Mouse (Mus musculus): ENCODE results near the gene AC129217.1. TPM values are rescaled to one million over a fixed set of nuclear protein-coding genes. Genes with fewer than 3 reads are reported as not detected.
"Not testable (repeated sequence)": the region's sequence is repeated elsewhere in the genome, so short reads cannot be mapped to it uniquely, and the experiment has no call there.

The AC129217.1 gene
- total RNA-seq, 2 experiments from 2014 or later = 2.5 to 4.2 TPM

DNA sequence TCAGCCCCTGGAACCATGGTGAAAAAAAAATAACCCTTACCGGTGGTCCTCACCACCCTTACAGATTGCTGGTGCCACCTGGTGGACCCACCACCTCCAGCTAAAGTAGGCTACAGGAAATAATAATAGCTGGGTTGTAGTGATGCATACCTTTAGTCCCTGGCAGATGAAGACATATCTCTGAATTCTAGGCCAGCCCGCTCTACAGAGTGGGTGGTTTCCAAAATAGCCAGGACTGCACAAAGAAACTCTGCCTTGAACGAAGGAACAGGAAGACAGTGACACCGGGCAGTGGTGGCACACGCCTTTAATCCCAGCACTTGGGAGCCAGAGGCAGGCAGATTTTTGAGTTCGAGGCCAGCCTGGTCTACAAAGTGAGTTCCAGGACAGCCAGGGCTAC, 34.7 kb downstream of the AC129217.1 start:
- no peak for DNase-seq (ENCODE audit: low spot score)

DNA sequence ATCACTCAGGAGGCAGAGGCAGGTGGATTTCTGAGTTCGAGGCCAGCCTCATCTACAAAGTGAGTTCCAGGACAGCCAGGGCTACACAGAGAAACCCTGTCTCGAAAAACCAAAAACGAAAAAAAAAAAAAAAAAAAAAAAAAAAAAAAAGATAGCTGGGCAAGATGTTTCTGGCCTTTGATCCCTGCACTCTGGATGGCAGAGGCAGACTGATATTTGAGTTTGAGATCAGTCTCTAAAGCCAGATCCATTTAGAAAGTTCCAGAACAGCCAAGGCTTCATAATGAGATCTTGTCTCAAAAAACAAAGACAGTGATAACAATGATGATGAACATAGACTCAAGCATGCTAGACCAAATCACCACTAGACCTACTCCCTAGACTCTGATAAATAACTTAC, 40.8 kb downstream of the AC129217.1 start:
- DNase-seq (ENCODE audit: low spot score) = not testable (repeated sequence)

DNA sequence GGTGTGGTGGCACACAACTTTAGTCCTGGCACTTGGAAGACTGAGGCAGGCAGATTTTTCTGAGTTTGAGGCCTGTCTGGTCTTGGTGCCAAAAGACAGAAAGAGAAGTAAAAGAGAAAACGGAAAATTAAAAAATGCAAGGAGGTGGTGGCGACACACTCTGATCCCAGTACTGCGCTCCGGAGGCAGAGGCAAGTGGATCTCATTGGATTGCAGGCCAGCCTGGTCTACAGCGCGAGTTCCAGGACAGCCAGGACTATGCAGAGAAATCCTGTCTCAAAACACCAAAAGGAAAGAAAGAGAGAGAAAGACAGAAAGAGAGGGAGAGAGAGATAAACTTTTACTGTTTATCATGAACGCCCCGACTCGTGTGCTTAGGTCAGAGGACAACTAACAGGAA, 41.3 kb downstream of the AC129217.1 start:
- no peak for DNase-seq (ENCODE audit: low spot score)

DNA sequence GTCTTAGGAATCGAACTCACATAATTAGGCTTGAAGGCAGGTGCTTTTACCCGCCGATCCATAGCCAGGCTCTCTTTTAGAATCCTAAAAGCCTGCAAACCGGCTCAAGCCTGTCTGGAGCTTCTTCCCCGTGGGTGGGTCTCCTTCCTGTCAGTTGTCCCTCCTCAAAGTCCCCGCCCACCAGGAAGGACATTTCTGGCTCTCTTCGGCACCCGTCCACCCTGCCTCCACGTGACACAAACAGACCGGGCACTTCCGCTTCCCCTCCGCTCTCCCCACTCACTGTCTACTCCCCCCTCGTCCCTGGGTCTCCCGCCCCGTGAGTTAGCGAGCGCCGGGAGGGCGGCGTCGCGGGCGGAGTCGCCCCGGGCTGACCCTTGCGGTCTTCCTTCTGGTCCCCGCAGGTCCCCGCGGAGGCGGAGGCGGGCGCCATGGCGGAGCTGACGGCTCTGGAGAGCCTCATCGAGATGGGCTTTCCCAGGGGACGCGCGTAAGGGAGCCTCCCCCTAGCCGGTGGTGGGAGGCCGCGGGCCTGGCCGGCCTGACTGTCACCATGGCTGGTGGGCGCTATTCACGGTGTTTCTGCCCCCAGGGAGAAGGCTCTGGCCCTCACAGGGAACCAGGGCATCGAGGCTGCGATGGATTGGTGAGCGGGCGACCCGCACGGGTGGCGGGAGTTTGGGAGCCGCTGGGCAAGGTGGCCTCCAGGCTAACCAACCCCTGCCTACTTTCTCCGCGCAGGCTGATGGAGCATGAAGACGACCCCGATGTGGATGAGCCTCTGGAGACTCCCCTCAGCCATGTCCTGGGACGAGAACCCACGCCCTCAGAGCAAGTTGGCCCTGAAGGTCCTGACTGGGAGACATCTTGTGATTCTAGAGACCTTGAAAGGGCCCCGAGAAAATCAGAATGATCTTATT, 42.0 kb downstream of the AC129217.1 start, which contains the start of gene Ubxn1:
TSS of gene Ubxn1 (plus strand) at position 230 of the 920 bp plus-strand sequence.
- peak; percentile 99 for DNase-seq (ENCODE audit: low spot score)

DNA sequence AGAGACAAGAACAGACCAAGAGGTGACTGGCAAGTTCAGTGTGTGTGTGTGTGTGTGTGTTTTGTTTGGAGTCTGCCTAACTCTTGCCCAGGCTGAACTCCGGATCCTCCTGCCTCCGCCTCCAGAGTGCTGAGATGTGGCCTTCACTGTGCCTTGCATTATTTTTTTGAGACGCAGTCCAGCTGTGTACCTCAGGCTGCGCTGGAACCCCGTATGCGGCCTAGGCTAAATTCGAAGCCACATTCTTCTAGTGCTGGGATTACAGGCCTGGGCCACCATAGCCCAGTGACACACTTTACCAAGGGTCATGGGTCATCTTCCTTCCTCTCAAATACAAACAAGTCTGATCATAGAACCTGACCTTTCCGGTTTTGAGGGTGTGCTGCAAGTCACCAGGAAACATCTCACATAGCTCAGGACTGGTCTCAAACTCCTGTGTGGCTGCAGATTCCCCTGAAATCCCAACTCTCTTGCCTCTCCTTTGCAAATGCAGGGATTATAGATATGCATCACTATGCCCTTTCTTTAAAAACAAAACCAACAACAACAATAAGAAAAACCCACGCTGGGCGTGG, 42.8 kb downstream of the AC129217.1 start:
- DNase-seq (ENCODE audit: low spot score) = no peak

DNA sequence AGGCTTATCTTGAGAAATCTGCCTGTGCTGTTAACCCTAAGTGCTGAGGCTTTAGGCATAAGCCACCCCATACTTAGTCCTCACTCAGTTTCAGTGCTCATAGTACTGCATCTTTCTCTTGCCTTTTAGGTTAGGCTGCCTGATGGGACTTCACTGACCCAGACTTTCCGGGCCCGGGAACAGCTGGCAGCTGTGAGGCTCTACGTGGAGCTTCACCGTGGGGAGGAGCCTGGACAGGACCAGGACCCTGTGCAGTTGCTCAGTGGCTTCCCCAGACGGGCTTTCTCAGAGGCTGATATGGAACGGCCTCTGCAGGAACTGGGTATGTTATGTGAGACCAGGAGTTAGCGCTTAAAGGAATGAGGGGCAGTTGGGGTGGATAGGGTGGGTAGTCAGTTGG, 45.5 kb downstream of the AC129217.1 start:
- DNase-seq (ENCODE audit: low spot score) = no peak

DNA sequence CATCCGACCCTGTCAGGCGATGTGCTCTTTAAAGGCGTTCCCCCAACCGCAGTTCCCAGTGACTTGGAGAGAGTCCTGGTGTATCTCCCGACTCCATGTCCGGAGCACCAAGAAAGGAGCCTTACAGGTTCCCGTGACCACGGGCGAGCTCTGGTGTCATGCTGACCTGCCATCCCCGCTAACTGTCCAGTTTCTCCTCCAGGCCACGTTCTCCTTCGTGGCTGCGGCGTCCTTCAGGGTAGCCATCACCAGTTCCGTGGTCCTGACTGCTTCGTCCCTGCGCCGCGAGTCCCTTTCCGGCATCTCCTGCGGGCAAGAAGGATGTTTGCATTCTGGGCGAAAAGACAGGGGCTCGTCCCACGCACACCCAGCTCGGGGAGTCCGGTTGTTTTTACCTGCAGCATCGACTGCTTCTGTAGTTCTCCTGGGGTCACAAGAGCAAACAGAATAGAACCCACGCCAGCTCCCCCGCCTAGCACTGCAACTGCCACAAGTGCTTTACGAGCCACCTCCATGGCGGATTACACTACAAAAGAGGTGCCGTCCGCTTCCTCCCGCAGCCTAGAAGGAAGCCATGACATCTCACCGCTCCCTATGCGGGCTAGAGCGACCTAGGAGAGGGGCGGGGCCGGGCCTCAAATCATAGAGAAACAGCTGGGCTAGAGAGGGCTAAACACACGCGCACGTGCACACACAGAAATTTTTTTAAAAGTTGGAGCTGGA, 50.9 kb downstream of the AC129217.1 start, which contains the start of gene Uqcc3:
TSS of gene Uqcc3 (minus strand) at position 613 of the 723 bp plus-strand sequence.
- peak; percentile 91 for DNase-seq (ENCODE audit: low spot score)

DNA sequence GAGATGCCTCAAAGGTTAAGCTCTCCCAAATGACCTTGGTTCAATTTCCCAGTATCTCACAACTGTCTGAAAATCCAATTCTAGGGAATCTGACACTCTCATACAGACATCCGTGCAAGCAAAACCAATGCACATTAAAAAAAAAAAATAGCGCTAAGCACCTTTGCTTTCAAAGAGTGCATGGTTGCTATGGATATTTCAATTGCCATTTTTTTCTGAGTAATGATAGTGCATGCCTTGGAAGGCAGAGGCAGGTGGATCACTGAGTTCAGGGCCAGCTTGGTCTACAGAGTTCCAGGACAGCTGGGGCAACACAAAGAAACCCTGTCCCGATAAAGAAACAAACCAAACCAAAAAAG, 51.4 kb downstream of the AC129217.1 start:
- DNase-seq (ENCODE audit: low spot score) = no peak

DNA sequence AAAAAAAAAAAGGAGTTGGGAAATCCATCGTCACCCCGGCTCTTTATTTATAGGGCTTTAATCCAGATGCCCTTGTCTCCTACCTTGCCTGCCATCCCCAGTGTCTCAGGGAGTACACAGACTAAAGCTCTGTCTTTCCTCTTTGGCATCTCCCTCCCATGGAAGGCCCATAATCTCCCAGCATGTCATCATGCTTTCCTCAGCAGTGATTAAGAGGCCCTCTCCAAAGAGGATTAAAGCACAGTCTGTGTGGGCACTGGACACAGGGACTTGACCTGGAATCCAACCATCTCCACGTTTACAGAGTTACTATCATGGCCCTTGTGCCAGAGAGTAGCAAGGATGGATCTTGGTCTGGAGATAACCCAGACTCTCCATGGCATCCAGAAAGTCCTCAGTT, 54.0 kb downstream of the AC129217.1 start, which contains the start of the genes Lbhd1 and Gm49403:
TSS of gene Lbhd1 (plus strand) at position 117 of the 400 bp plus-strand sequence.
TSS of gene Gm49403 (plus strand) at position 315 of the 400 bp plus-strand sequence.
- DNase-seq (ENCODE audit: low spot score) = no peak

DNA sequence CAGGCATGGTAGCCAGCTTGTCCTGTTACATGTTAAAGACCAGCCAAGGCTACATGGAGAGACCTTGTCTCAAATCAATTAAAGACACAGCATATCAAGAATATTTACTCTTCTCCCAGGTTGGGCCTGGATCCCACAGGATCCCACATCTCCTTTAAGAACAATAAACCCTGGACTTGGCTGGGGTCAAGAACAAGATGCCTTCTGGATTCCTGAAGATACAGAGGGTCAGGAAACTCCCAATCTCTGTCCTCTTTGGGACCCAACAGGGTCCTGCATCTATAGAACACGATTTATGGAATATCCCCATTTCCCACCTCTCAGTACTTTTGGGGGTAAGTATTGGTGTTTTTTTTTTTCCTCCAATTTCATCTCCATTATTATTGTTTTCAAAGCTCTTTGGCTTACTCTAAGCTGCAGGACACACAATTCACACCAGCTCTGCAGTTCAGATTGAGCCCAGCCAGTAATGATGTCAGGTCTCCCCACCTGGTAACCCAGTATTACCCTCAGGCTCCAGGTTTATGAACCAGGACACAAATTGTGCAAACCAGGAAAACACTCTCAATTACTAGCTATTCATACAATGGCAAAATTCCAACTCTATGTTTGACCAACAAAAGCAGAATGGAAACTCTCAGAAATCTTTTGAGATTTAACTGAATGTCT, 57.5 kb downstream of the AC129217.1 start:
- DNase-seq (ENCODE audit: low spot score) = no peak

DNA sequence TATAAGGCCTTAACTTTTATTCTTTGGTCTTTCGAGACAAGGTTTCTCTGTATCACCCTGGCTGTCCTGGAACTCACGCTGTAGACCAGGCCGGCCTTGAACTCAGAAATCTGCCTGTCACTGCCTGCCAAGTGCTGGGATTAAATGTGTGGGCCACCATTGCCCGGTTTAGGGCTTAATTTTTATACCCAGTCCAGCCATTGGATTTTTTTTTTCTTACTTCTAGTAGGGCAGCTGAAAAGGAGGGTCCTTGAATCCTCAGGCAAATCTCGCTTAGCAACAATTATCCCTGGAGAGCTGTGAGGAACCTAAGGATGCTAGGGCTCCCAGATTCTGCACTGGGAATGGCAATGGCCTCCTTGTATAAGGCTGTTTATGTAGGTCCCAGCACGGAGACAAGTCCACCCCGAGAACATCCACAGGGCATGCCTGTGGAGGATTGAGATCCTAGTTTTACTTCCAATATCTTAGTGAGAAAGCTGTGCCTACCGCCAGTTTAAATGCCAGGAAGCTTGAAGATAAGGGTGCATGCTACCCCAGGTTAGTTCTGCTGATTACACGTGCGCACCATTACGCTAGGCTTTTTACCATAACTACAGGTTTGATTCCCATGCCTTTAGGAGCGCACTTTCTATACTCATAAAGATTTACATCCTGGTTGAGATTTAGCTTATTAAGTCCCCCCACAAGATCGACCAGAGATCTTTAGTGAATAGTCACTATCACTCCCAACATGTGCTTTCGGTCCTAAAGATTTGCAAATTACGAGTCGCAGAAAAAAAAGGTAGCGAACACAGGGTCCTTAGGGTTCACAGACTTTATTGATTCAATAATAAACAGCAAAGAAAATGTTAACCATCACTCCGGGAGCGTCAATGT, 58.3 kb downstream of the AC129217.1 start:
- DNase-seq (ENCODE audit: low spot score) = no peak

DNA sequence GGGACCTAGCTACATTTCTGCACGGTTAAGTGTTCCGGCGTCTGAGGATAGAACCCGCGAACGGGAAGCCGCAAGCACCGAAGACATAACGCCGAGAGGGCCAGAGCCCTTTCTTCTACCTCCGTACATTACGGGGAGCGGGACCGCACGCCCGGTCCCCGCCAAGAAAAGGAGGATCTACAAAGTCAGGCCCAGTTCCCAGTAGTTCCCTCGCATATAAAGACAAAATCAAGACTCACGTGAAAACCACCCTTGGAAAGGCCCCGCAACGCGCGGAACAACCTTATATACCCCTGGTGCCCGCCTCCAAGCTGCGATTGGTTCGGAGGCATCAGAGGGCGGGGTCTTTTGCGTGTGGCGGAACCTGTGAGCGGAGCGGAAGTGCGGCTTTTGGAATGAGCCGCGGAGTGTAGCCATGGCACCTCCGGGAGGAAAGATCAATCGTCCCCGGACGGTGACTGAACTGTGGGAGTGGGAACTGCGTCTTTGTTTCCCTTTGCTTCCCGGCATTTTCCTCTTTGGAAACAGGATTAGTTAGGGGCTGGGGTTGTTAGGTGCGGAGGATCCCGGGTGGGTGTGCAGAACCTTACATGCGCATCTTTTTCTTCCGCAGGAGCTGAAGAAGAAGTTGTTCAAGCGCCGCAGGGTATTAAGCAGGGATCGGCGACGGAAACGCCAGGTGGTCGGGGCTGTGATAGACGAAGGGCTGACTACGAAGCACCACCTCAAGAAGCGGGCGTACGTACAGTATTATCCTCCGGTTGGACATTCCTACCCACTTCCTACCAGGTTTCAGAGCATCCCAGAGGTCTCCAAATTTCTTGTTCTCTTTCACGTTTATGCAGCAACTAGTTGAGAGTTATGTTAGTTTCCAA, 59.2 kb downstream of the AC129217.1 start, which contains the start of the genes 1810009A15Rik and Gm49416:
TSS of gene 1810009A15Rik (plus strand) at position 343 of the 875 bp plus-strand sequence.
TSS of gene Gm49416 (plus strand) at position 416 of the 875 bp plus-strand sequence.
- peak; percentile 95 for DNase-seq (ENCODE audit: low spot score)

Small RNAs within 50 kb of the gene (microRNA-seq; reads per million reads assigned to microRNA genes)
- not detected for gene Mir5136

Other genes starting within 250 kb of the AC129217.1 start
- gene Slc22a8, start 238.5 kb upstream of the AC129217.1 start, total RNA-seq (2021) = not detected
- gene Slc22a6, start 211.7 kb upstream of the AC129217.1 start, total RNA-seq (2021) = not detected
- not detected for gene Chrm1, start 166.0 kb upstream of the AC129217.1 start, total RNA-seq (2021)
- 10 to 100 TPM; 30.2 to 37.3 TPM for gene Slc3a2, start 106.4 kb upstream of the AC129217.1 start, total RNA-seq (2021)
- 10 to 100 TPM; 16.4 to 16.9 TPM for gene Wdr74, start 93.9 kb upstream of the AC129217.1 start, total RNA-seq (2021)
- gene 1700092M07Rik, start 89.1 kb upstream of the AC129217.1 start, total RNA-seq (2021) = 1 to 10 TPM in 1 of 2 experiments, not detected in 1; 1.0 TPM
- 10 to 100 TPM; 16.0 to 16.6 TPM for gene Stx5a, start 88.4 kb upstream of the AC129217.1 start, total RNA-seq (2021)
- gene Nxf1, start 72.7 kb upstream of the AC129217.1 start, total RNA-seq (2021) = 10 to 100 TPM; 27.5 to 31.3 TPM
- 10 to 100 TPM; 91.0 to 99.3 TPM for gene Tmem223, start 58.8 kb upstream of the AC129217.1 start, total RNA-seq (2021)
- 1 to 10 TPM; 7.3 to 8.6 TPM for gene Tmem179b, start 55.3 kb upstream of the AC129217.1 start, total RNA-seq (2021)
- 1 to 10 TPM; 5.0 to 5.1 TPM for gene Taf6l, start 43.4 kb upstream of the AC129217.1 start, total RNA-seq (2021)
- 10 to 100 TPM; 37.7 to 38.3 TPM for gene Polr2g, start 31.2 kb upstream of the AC129217.1 start, total RNA-seq (2021)
- gene Zbtb3, start 27.2 kb upstream of the AC129217.1 start, total RNA-seq (2021) = 1 to 10 TPM in 1 of 2 experiments, under 1 TPM in 1; 0.76 to 1.1 TPM
- gene Ttc9c, start 10.4 kb upstream of the AC129217.1 start, total RNA-seq (2021) = 10 to 100 TPM; 11.1 to 13.6 TPM
- gene Hnrnpul2, start 9.8 kb upstream of the AC129217.1 start, total RNA-seq (2021) = 10 to 100 TPM; 41.2 to 44.3 TPM
- 10 to 100 TPM; 16.4 to 16.6 TPM for gene Bscl2, start 7.7 kb downstream of the AC129217.1 start, total RNA-seq (2021)
- not detected for gene Gng3, start 9.4 kb downstream of the AC129217.1 start, total RNA-seq (2021)
- gene Lrrn4cl, start 21.0 kb downstream of the AC129217.1 start, total RNA-seq (2021) = 1 to 10 TPM; 5.6 to 8.8 TPM
- gene Ubxn1, start 41.7 kb downstream of the AC129217.1 start, total RNA-seq (2021) = 100 to 1,000 TPM; 204 to 206 TPM
- 10 to 100 TPM; 57.2 to 63.9 TPM for gene Uqcc3, start 51.1 kb downstream of the AC129217.1 start, total RNA-seq (2021)
- 1 to 10 TPM; 2.9 to 5.3 TPM for gene Lbhd1, start 54.0 kb downstream of the AC129217.1 start, total RNA-seq (2021)
- gene Gm49403, start 54.2 kb downstream of the AC129217.1 start, total RNA-seq (2021) = not detected
- gene 1810009A15Rik, start 59.1 kb downstream of the AC129217.1 start, total RNA-seq (2021) = 10 to 100 TPM; 14.5 to 15.4 TPM
- 1 to 10 TPM; 1.2 to 2.3 TPM for gene Gm49416, start 59.2 kb downstream of the AC129217.1 start, total RNA-seq (2021)
- gene Ints5, start 63.2 kb downstream of the AC129217.1 start, total RNA-seq (2021) = 1 to 10 TPM; 9.2 to 9.9 TPM
- gene Ganab, start 68.3 kb downstream of the AC129217.1 start, total RNA-seq (2021) = 10 to 100 TPM; 19.5 to 20.8 TPM
- gene B3gat3, start 90.6 kb downstream of the AC129217.1 start, total RNA-seq (2021) = 10 to 100 TPM; 32.1 to 37.9 TPM
- gene Rom1, start 99.6 kb downstream of the AC129217.1 start, total RNA-seq (2021) = 1 to 10 TPM; 7.8 TPM
- gene Eml3, start 99.8 kb downstream of the AC129217.1 start, total RNA-seq (2021) = 1 to 10 TPM; 3.1 to 4.5 TPM
- 10 to 100 TPM; 21.6 to 24.2 TPM for gene Mta2, start 112.1 kb downstream of the AC129217.1 start, total RNA-seq (2021)
- 1 to 10 TPM; 7.6 to 8.2 TPM for gene Tut1, start 124.1 kb downstream of the AC129217.1 start, total RNA-seq (2021)
- 100 to 1,000 TPM; 452 to 469 TPM for gene Eef1g, start 137.3 kb downstream of the AC129217.1 start, total RNA-seq (2021)
- gene Ahnak, start 159.5 kb downstream of the AC129217.1 start, total RNA-seq (2021) = 100 to 1,000 TPM; 199 to 202 TPM

Data from gastrocnemius, adult 18-20 months (tissue).